Mouse (Mus musculus): Measurements from ENCODE around the gene Cdkl4.

DNA sequence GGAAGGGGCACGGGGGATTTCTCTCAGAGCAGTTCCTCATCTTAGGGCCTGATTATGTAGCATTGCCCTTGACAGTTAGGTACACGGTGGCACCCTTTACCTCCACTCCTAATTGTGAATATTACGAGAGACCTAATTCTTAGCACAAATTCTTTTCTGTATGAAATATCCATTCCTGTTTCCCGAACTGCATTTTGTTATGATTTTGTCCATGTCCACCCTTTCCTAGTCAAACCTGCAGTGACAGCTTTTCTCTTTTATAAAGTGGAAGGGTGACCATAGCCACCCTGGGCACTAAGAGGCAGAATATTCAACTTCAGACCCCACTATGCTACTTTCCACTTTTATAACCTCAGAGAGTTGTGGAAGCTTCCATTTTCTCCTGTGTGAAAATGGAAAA is 25.0 kb downstream of the Cdkl4 start:
- TF ChIP-seq CTCF (IDR thresholded peaks at IDR 0.05; ENCODE audit: borderline replicate concordance, control insufficient read depth, extremely low read depth, insufficient read depth, low read length, poor library complexity) (no peak), POLR2A (IDR thresholded peaks at IDR 0.05; ENCODE audit: control insufficient read depth, extremely low read depth, insufficient read depth, low read length, poor library complexity) (no peak)
